In genomic region chr11:78792465-78792864, GRCm38 (mm10) we compare ENCODE assay signal across 8 mouse cellular contexts. TPM values are rescaled to one million over a fixed set of nuclear protein-coding genes. Genes with fewer than 3 reads are reported as not detected.
DNase-seq lines count a peak whose midpoint lies in the region; ATAC-seq lines count a peak whose summit lies in the region.

No protein-coding gene starts in this region.

- H3K4me3 ChIP-seq in forebrain, embryonic 13.5 days, result no peak overlapping the region; the same call in 1 of the 2 replicates
- H3K4me3 ChIP-seq in limb, embryonic 15.5 days, result no peak overlapping the region

- H3K4me2 ChIP-seq in forebrain, embryonic 13.5 days, result peak overlapping the region; percentile 48
- peak overlapping the region; percentile 12; the same call in 1 of the 2 replicates for H3K4me2 ChIP-seq in limb, embryonic 15.5 days

- H3K9me3 ChIP-seq in forebrain, embryonic 13.5 days (replicated peaks), result no peaks in the 10 kb centered on the region
- H3K9me3 ChIP-seq in limb, embryonic 15.5 days, result no peaks in the 10 kb centered on the region

- peak overlapping the region; percentile 45; the same call in 1 of the 2 replicates for H3K9ac ChIP-seq in forebrain, embryonic 13.5 days
- no peak overlapping the region for H3K9ac ChIP-seq in limb, embryonic 15.5 days

- H3K4me1 ChIP-seq in forebrain, embryonic 13.5 days, result peaks cover 50% of the 10 kb centered on the region
- peaks cover 10% of the 10 kb centered on the region for H3K4me1 ChIP-seq in limb, embryonic 15.5 days

- 11% methylated on average over 11 of the region's 11 CpGs for WGBS in forebrain, embryonic 13.5 days
- WGBS in limb, embryonic 15.5 days, result 28% methylated on average over 11 of the region's 11 CpGs

- H3K36me3 ChIP-seq in forebrain, embryonic 13.5 days (ENCODE audit: poor library complexity, severe bottlenecking), result no peaks in the 10 kb centered on the region
- no peaks in the 10 kb centered on the region for H3K36me3 ChIP-seq in limb, embryonic 15.5 days

- ATAC-seq in forebrain, embryonic 13.5 days, result peak; percentile 25; the same call in 1 of the 2 replicates
- no peak for ATAC-seq in limb, embryonic 15.5 days (ENCODE audit: insufficient number of reproducible peaks, low FRiP score, low TSS enrichment, low read depth)
- no peak for ATAC-seq in erythroblast, adult 5-6 weeks (replicated peaks; ENCODE audit: low FRiP score, poor library complexity, severe bottlenecking)

- no peaks in the 10 kb centered on the region for H3K27me3 ChIP-seq in forebrain, embryonic 13.5 days
- no peaks in the 10 kb centered on the region for H3K27me3 ChIP-seq in limb, embryonic 15.5 days

- H3K27ac ChIP-seq in forebrain, embryonic 13.5 days, result peak overlapping the region; percentile 96
- no peak overlapping the region for H3K27ac ChIP-seq in limb, embryonic 15.5 days

- peak; percentile 58 to 73 for DNase-seq in left cerebral cortex, adult 18-20 months (ENCODE audit: low spot score in 2 of 2)
- no peak for DNase-seq in left cerebral cortex, adult 11 months (ENCODE audit: low spot score)
- peak; percentile 62 to 73 for DNase-seq in right cerebral cortex, adult 2 months (ENCODE audit: low spot score in 2 of 2)
- DNase-seq in natural killer cell, adult 2 months (ENCODE audit: low spot score in 2 of 2), result no peak
- no peak for DNase-seq in embryo, embryonic 9.5 days (ENCODE audit: extremely low spot score)

RNA-seq across cellular contexts. Expression of gene Lyrm9, which starts 33.9 kb away (rescaled TPM):
- 10 to 100 TPM; 28.1 to 32.5 TPM for total RNA-seq in left cerebral cortex, adult 18-20 months (2021)
- 24.2 and 25.2 TPM in 2 replicates for polyA plus RNA-seq in forebrain, embryonic 13.5 days (2015; fragmentation: Nextera tagmentation; extraction: Ambion mirVana)
- 13.2 and 17.3 TPM in 2 replicates for polyA plus RNA-seq in limb, embryonic 15.5 days (2015; fragmentation: Nextera tagmentation; extraction: Ambion mirVana)
- total RNA-seq in erythroblast, adult 5-6 weeks (2015; ENCODE audit: low replicate concordance), result 6.0 and 12.5 TPM in 2 replicates
- total RNA-seq in erythroblast, adult 5-6 weeks (2017; ENCODE audit: low replicate concordance), result 8.1 and 10.9 TPM in 2 replicates

RNA-seq across cellular contexts. Expression of gene Ccnq, which starts 40.9 kb away (rescaled TPM):
- 10 to 100 TPM; 16.1 to 16.7 TPM for total RNA-seq in left cerebral cortex, adult 18-20 months (2021)
- 39.5 and 39.8 TPM in 2 replicates for polyA plus RNA-seq in forebrain, embryonic 13.5 days (2015; fragmentation: Nextera tagmentation; extraction: Ambion mirVana)
- polyA plus RNA-seq in limb, embryonic 15.5 days (2015; fragmentation: Nextera tagmentation; extraction: Ambion mirVana), result 36.2 and 40.3 TPM in 2 replicates
- total RNA-seq in erythroblast, adult 5-6 weeks (2015; ENCODE audit: low replicate concordance), result 4.6 and 16.7 TPM in 2 replicates
- total RNA-seq in erythroblast, adult 5-6 weeks (2017; ENCODE audit: low replicate concordance), result 4.7 and 6.6 TPM in 2 replicates

Comparison
In these comparisons a context has a peak if more than half of its experiments do, and no peak if none do; other contexts are left out.
1. DNase-seq: peak in left cerebral cortex, adult 18-20 months (2 of 2) and right cerebral cortex, adult 2 months (2 of 2); none in left cerebral cortex, adult 11 months (single experiment), natural killer cell, adult 2 months (0 of 2) and embryo, embryonic 9.5 days (single experiment).